9 mouse cellular contexts compared by ENCODE assay signal in genomic region chr4:141735206-141735560, GRCm38 (mm10). TPM values are rescaled to one million over a fixed set of nuclear protein-coding genes. Genes with fewer than 3 reads are reported as not detected.
DNase-seq lines count a peak whose midpoint lies in the region; ATAC-seq and TF ChIP-seq lines count a peak whose summit lies in the region.
"Had no signal": no experiment of that assay in that cellular context is flagged by ENCODE, and none has a peak within 500 bp of the region (broad histone marks: within the 10 kb centered on the region; RNA-seq: fewer than 3 reads in every experiment).

No protein-coding gene starts in this region.

- no peak for DNase-seq in heart, postnatal 4 days
- DNase-seq in embryo, embryonic 11 days = no peak
- no peak for DNase-seq in frontal cortex, postnatal 10 days (ENCODE audit: low spot score in 2 of 2)
- DNase-seq in spleen, postnatal 36 days (ENCODE audit: low spot score in 2 of 2) = no peak

- peak overlapping the region; percentile 49 for H3K4me3 ChIP-seq in heart, embryonic 13.5 days
- peak overlapping the region; percentile 35 for H3K4me3 ChIP-seq in ES-Bruce4 (ENCODE audit: low read depth, low read length)
- H3K4me3 ChIP-seq in forebrain, embryonic 15.5 days = peak overlapping the region; percentile 46
- H3K4me3 ChIP-seq in liver, embryonic 16.5 days (ENCODE audit: low read depth, low read length) = peak overlapping the region; percentile 46

- no peak for TF ChIP-seq POLR2A in ES-Bruce4 (IDR thresholded peaks at IDR 0.05; ENCODE audit: insufficient read depth, low read length)

- no peaks in the 10 kb centered on the region for H3K27me3 ChIP-seq in heart, embryonic 13.5 days (replicated peaks)
- no peaks in the 10 kb centered on the region for H3K27me3 ChIP-seq in ES-Bruce4 (ENCODE audit: control insufficient read depth, insufficient read depth, low read length, poor library complexity, severe bottlenecking)
- no peaks in the 10 kb centered on the region for H3K27me3 ChIP-seq in forebrain, embryonic 15.5 days
- no peaks in the 10 kb centered on the region for H3K27me3 ChIP-seq in liver, embryonic 16.5 days (ENCODE audit: control insufficient read depth, insufficient read depth, low read depth, low read length)

- no peak for TF ChIP-seq CTCF in ES-Bruce4 (IDR thresholded peaks at IDR 0.05; ENCODE audit: low read depth, low read length)

- peaks cover 9% of the 10 kb centered on the region for H3K4me1 ChIP-seq in heart, embryonic 13.5 days
- peaks cover 2% of the 10 kb centered on the region for H3K4me1 ChIP-seq in ES-Bruce4 (ENCODE audit: control insufficient read depth, insufficient read depth, low read length)
- H3K4me1 ChIP-seq in forebrain, embryonic 15.5 days = peaks cover 10% of the 10 kb centered on the region
- H3K4me1 ChIP-seq in liver, embryonic 16.5 days (ENCODE audit: control insufficient read depth, low read depth, low read length) = peaks cover 15% of the 10 kb centered on the region

- H3K9me3 ChIP-seq in heart, embryonic 13.5 days = no peaks in the 10 kb centered on the region
- H3K9me3 ChIP-seq in ES-Bruce4 (replicated peaks; ENCODE audit: control insufficient read depth, insufficient read depth, low read length, poor library complexity, severe bottlenecking) = no peaks in the 10 kb centered on the region
- no peaks in the 10 kb centered on the region for H3K9me3 ChIP-seq in forebrain, embryonic 15.5 days
- H3K9me3 ChIP-seq in liver, embryonic 16.5 days (replicated peaks; ENCODE audit: control insufficient read depth, low read length) = no peaks in the 10 kb centered on the region

- H3K27ac ChIP-seq in heart, embryonic 13.5 days (replicated peaks) = no peak overlapping the region
- no peak overlapping the region for H3K27ac ChIP-seq in ES-Bruce4 (ENCODE audit: insufficient read depth, low read length)
- peak overlapping the region; percentile 49; the same call in 1 of the 2 replicates for H3K27ac ChIP-seq in forebrain, embryonic 15.5 days (replicated peaks)
- H3K27ac ChIP-seq in liver, embryonic 16.5 days (ENCODE audit: low read length) = no peak overlapping the region

- no peak for TF ChIP-seq EP300 in ES-Bruce4 (IDR thresholded peaks at IDR 0.05; ENCODE audit: insufficient read depth, low read depth, low read length)

- 29% methylated on average over 9 of the region's 9 CpGs for WGBS in heart, embryonic 13.5 days
- WGBS in forebrain, embryonic 15.5 days = 22% methylated on average over 9 of the region's 9 CpGs
- WGBS in liver, embryonic 16.5 days (ENCODE audit: insufficient replicate concordance) = 24% methylated on average over 9 of the region's 9 CpGs

- no peak for ATAC-seq in heart, embryonic 13.5 days (ENCODE audit: extremely low read depth, insufficient number of reproducible peaks, low FRiP score, low TSS enrichment)
- peak; percentile 56 for ATAC-seq in forebrain, embryonic 15.5 days (replicated peaks)
- no peak for ATAC-seq in liver, embryonic 16.5 days (ENCODE audit: low read depth)

- H3K36me3 ChIP-seq in heart, embryonic 13.5 days = no peaks in the 10 kb centered on the region
- no peaks in the 10 kb centered on the region for H3K36me3 ChIP-seq in ES-Bruce4 (ENCODE audit: control insufficient read depth, insufficient read depth, low read length, poor library complexity, severe bottlenecking)
- no peaks in the 10 kb centered on the region for H3K36me3 ChIP-seq in forebrain, embryonic 15.5 days
- H3K36me3 ChIP-seq in liver, embryonic 16.5 days (ENCODE audit: control insufficient read depth, insufficient read depth) = no peaks in the 10 kb centered on the region

- H3K4me2 ChIP-seq in heart, embryonic 13.5 days = peak overlapping the region; percentile 70
- peak overlapping the region; percentile 76 for H3K4me2 ChIP-seq in forebrain, embryonic 15.5 days (replicated peaks)
- H3K4me2 ChIP-seq in liver, embryonic 16.5 days (ENCODE audit: low read depth, low read length) = peak overlapping the region; percentile 63

- peak overlapping the region; percentile 4; the same call in 1 of the 2 replicates for H3K9ac ChIP-seq in heart, embryonic 13.5 days
- H3K9ac ChIP-seq in ES-Bruce4 (ENCODE audit: low read depth, poor library complexity, severe bottlenecking) = no peak overlapping the region
- H3K9ac ChIP-seq in forebrain, embryonic 15.5 days (replicated peaks) = peak overlapping the region; percentile 50
- no peak overlapping the region for H3K9ac ChIP-seq in liver, embryonic 16.5 days (ENCODE audit: low read depth, low read length)

RNA-seq across cellular contexts. Expression of gene Agmat, which starts 11.3 kb away (rescaled TPM):
- polyA plus RNA-seq in heart, embryonic 13.5 days (2015; fragmentation: Nextera tagmentation; extraction: Ambion mirVana) = 1.0 and 1.9 TPM in 2 replicates
- under 1 TPM; 0.43 to 0.57 TPM for total RNA-seq in heart, postnatal 4 days (2021)
- polyA plus RNA-seq in ES-Bruce4 (2011; ENCODE audit: insufficient read depth, insufficient read length, low read depth, missing spikeins) = not detected in 2 replicates
- polyA plus RNA-seq in forebrain, embryonic 15.5 days (2015; fragmentation: Nextera tagmentation; extraction: Ambion mirVana) = not detected in 2 replicates
- polyA plus RNA-seq in liver, embryonic 16.5 days (2015; fragmentation: Nextera tagmentation; extraction: Ambion mirVana) = 25.9 and 28.3 TPM in 2 replicates
- total RNA-seq: layer of hippocampus, postnatal 14 days had no signal

RNA-seq across cellular contexts. Expression of gene Ddi2, which starts 12.0 kb away (rescaled TPM):
- 13.2 and 15.6 TPM in 2 replicates for polyA plus RNA-seq in heart, embryonic 13.5 days (2015; fragmentation: Nextera tagmentation; extraction: Ambion mirVana)
- total RNA-seq in heart, postnatal 4 days (2021) = 10 to 100 TPM; 34.9 to 36.8 TPM
- polyA plus RNA-seq in ES-Bruce4 (2011; ENCODE audit: insufficient read depth, insufficient read length, low read depth, missing spikeins) = 46.0 and 50.3 TPM in 2 replicates
- polyA plus RNA-seq in forebrain, embryonic 15.5 days (2015; fragmentation: Nextera tagmentation; extraction: Ambion mirVana) = 14.6 and 15.3 TPM in 2 replicates
- 13.9 and 14.5 TPM in 2 replicates for polyA plus RNA-seq in liver, embryonic 16.5 days (2015; fragmentation: Nextera tagmentation; extraction: Ambion mirVana)

RNA-seq across cellular contexts. Expression of gene Rsc1a1, which starts 49.8 kb away (rescaled TPM):
- 0.43 and 0.96 TPM in 2 replicates for polyA plus RNA-seq in heart, embryonic 13.5 days (2015; fragmentation: Nextera tagmentation; extraction: Ambion mirVana)
- 1 to 10 TPM; 1.6 to 4.0 TPM for total RNA-seq in heart, postnatal 4 days (2021)
- polyA plus RNA-seq in ES-Bruce4 (2011; ENCODE audit: insufficient read depth, insufficient read length, low read depth, missing spikeins) = 4.1 TPM in 1 of 2 replicates, not detected in the other
- polyA plus RNA-seq in forebrain, embryonic 15.5 days (2015; fragmentation: Nextera tagmentation; extraction: Ambion mirVana) = not detected in 2 replicates
- polyA plus RNA-seq in liver, embryonic 16.5 days (2015; fragmentation: Nextera tagmentation; extraction: Ambion mirVana) = not detected in 2 replicates

RNA-seq across cellular contexts. Expression of gene Dnajc16, which starts 55.5 kb away (rescaled TPM):
- 4.0 and 4.2 TPM in 2 replicates for polyA plus RNA-seq in heart, embryonic 13.5 days (2015; fragmentation: Nextera tagmentation; extraction: Ambion mirVana)
- 10 to 100 TPM; 16.6 to 16.8 TPM for total RNA-seq in heart, postnatal 4 days (2021)
- polyA plus RNA-seq in ES-Bruce4 (2011; ENCODE audit: insufficient read depth, insufficient read length, low read depth, missing spikeins) = 9.1 and 10.5 TPM in 2 replicates
- 5.2 and 5.3 TPM in 2 replicates for polyA plus RNA-seq in forebrain, embryonic 15.5 days (2015; fragmentation: Nextera tagmentation; extraction: Ambion mirVana)
- 2.5 and 2.6 TPM in 2 replicates for polyA plus RNA-seq in liver, embryonic 16.5 days (2015; fragmentation: Nextera tagmentation; extraction: Ambion mirVana)

RNA-seq across cellular contexts. Expression of gene Casp9, which starts 58.2 kb away (rescaled TPM):
- 14.3 and 15.5 TPM in 2 replicates for polyA plus RNA-seq in heart, embryonic 13.5 days (2015; fragmentation: Nextera tagmentation; extraction: Ambion mirVana)
- total RNA-seq in heart, postnatal 4 days (2021) = 10 to 100 TPM; 13.5 to 13.8 TPM
- 17.6 and 20.7 TPM in 2 replicates for polyA plus RNA-seq in ES-Bruce4 (2011; ENCODE audit: insufficient read depth, insufficient read length, low read depth, missing spikeins)
- polyA plus RNA-seq in forebrain, embryonic 15.5 days (2015; fragmentation: Nextera tagmentation; extraction: Ambion mirVana) = 14.9 and 18.2 TPM in 2 replicates
- polyA plus RNA-seq in liver, embryonic 16.5 days (2015; fragmentation: Nextera tagmentation; extraction: Ambion mirVana) = 9.5 and 10.4 TPM in 2 replicates

Comparison
In these comparisons a context has a peak if more than half of its experiments do, and no peak if none do; other contexts are left out.
1. H3K9ac ChIP-seq: peak in heart, embryonic 13.5 days (single experiment) and forebrain, embryonic 15.5 days (single experiment); none in ES-Bruce4 (single experiment) and liver, embryonic 16.5 days (single experiment).
2. Peak in every context shown above with its lines, with median percentiles within 50 percentile points of each other: H3K4me2 ChIP-seq and H3K4me3 ChIP-seq.